Mouse (Mus musculus) cerebellum, adult 2 months (tissue): Measurements from ENCODE around the gene Rpl13a.

Experiments
- CTCF ChIP-seq: fragments of 200-500 bp; IDR thresholded peaks from 2 replicates; pipeline ENCODE4 v1.5.1; 2011; ENCODE audit warnings: low read depth, mild to moderate bottlenecking, control low read depth, low read length, moderate library complexity, borderline replicate concordance; ENCODE audit not compliant: insufficient read depth
- POLR2A ChIP-seq: fragments of 200-500 bp; IDR thresholded peaks from 2 replicates; pipeline ENCODE4 v1.6.1; 2011; ENCODE audit warnings: low read length, control low read depth, borderline replicate concordance; ENCODE audit not compliant: insufficient read depth

DNA sequence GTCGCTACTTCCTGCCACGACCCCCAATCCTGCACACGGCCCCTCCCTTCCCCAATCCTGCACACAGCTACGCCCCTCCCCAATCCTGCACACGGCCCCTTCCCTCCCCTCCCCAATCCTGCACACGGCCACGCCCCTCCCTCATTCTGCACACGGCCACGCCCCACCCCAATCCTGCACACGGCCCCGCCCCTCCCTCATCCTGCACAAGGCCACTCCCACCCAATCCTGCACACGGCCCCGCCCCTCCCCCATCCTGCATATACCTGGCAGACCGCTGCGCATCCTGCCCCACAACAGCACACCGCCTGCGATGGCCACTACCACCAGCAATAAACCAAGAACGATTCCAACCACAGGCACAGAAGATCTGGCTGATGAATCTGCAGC lies 35.0 kb downstream of the Rpl13a start:
- TF ChIP-seq CTCF (no peak), POLR2A (no peak)
